ENCODE assay signal across 7 mouse cellular contexts in the genomic region with DNA sequence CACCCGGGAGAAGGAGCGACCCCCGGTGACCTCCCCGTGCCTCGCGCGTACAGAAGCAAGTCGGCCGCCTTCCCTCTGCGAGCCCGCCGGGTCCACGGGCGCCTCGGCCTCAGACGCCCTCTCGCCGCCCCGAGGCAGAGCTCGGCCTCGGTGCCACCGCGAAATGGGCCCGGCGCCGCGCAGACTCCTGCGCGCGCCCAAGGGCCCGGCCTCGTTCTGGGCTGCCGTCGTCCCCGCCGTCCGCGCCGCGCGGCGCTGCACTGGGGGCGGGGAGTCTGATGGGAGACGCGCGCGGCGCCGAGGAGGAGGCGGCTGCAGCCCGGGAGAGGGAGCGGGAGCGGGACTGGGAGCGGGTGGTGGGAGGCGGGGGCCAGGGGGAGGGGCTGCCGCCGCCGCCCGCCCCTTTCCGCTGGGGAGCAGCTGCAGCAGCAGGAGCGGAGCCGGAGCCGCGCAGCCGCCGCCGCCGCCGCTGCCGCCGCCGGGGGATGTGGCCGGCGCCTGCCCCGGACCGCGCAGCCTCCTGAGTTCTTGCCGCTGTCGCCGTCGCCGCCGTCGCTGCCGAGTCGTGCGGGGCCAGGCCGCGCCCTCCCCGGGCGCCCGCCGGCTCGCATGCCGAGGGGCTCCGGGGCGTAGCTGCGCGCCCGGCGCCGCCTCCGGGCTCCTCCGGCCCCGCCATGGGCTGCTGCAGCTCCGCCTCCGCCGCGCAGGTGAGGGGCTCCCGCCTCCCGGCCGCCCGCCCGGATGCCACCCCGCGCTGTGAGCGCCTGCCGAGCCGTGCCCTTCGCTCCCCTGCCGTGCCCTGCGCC. TPM values are rescaled to one million over a fixed set of nuclear protein-coding genes. Genes with fewer than 3 reads are reported as not detected.
DNase-seq lines count a peak whose midpoint lies in the region; ATAC-seq and TF ChIP-seq lines count a peak whose summit lies in the region.

A gene (plus strand): TSS at position 404 of the 806 bp plus-strand sequence.

- peak within 1 kb of the TSS; percentile 88 for H3K9ac ChIP-seq in intestine, embryonic 16.5 days (ENCODE audit: low read depth, low read length)
- peak within 1 kb of the TSS; percentile 87 for H3K9ac ChIP-seq in midbrain, embryonic 12.5 days (replicated peaks)

- H3K27ac ChIP-seq in intestine, embryonic 16.5 days (ENCODE audit: low read length) = peak within 1 kb of the TSS; percentile 88
- H3K27ac ChIP-seq in limb, embryonic 10.5 days = peak within 1 kb of the TSS; percentile 91
- peak within 1 kb of the TSS; percentile 78 for H3K27ac ChIP-seq in midbrain, embryonic 12.5 days (replicated peaks)
- peak within 1 kb of the TSS; percentile 93 for H3K27ac ChIP-seq in small intestine, adult 2 months (ENCODE audit: insufficient read depth, low read depth, low read length)

- WGBS in intestine, embryonic 16.5 days = under 1% methylated on average over 88 of the region's 122 CpGs
- WGBS in limb, embryonic 10.5 days = 4% methylated on average over 111 of the region's 122 CpGs
- WGBS in midbrain, embryonic 12.5 days = under 1% methylated on average over 37 of the region's 122 CpGs
- under 1% methylated on average over 118 of the region's 122 CpGs for WGBS in small intestine, adult 2 months

- no peaks in the 10 kb centered on the region for H3K9me3 ChIP-seq in intestine, embryonic 16.5 days (ENCODE audit: control insufficient read depth, low read length)
- no peaks in the 10 kb centered on the region for H3K9me3 ChIP-seq in limb, embryonic 10.5 days (replicated peaks)
- no peaks in the 10 kb centered on the region for H3K9me3 ChIP-seq in midbrain, embryonic 12.5 days

- H3K36me3 ChIP-seq in intestine, embryonic 16.5 days (ENCODE audit: control insufficient read depth, insufficient read depth, low read length) = no peaks in the 10 kb centered on the region
- H3K36me3 ChIP-seq in limb, embryonic 10.5 days = no peaks in the 10 kb centered on the region
- H3K36me3 ChIP-seq in midbrain, embryonic 12.5 days = no peaks in the 10 kb centered on the region
- H3K36me3 ChIP-seq in small intestine, adult 2 months (ENCODE audit: control insufficient read depth, insufficient read depth, low read length) = no peaks in the 10 kb centered on the region

- no peaks in the 10 kb centered on the region for H3K27me3 ChIP-seq in intestine, embryonic 16.5 days (replicated peaks; ENCODE audit: control insufficient read depth, insufficient read depth, low read length)
- H3K27me3 ChIP-seq in limb, embryonic 10.5 days (ENCODE audit: low read depth, poor library complexity, severe bottlenecking) = peaks cover 10% of the 10 kb centered on the region; the same call in 1 of the 2 replicates
- H3K27me3 ChIP-seq in midbrain, embryonic 12.5 days = peaks cover 21% of the 10 kb centered on the region
- H3K27me3 ChIP-seq in small intestine, adult 2 months (ENCODE audit: control insufficient read depth, insufficient read depth, low read length) = no peaks in the 10 kb centered on the region

- peak within 1 kb of the TSS; percentile 86 for H3K4me3 ChIP-seq in intestine, embryonic 16.5 days (ENCODE audit: low read length)
- peak within 1 kb of the TSS; percentile 89 for H3K4me3 ChIP-seq in limb, embryonic 10.5 days
- peak within 1 kb of the TSS; percentile 86 for H3K4me3 ChIP-seq in midbrain, embryonic 12.5 days
- peak within 1 kb of the TSS; percentile 94 for H3K4me3 ChIP-seq in small intestine, adult 2 months (ENCODE audit: low read depth, low read length)

- no peak for TF ChIP-seq CTCF in small intestine, adult 2 months (IDR thresholded peaks at IDR 0.05; ENCODE audit: extremely low read depth, insufficient read length, insufficient replicate concordance, low read depth, low read length)

- DNase-seq in adrenal gland, postnatal 14 days = peak; percentile 96
- DNase-seq in embryo, embryonic 9.5 days (ENCODE audit: extremely low spot score) = peak; percentile 91
- DNase-seq in gastrocnemius, postnatal 4 days (ENCODE audit: low spot score in 2 of 2) = peak; percentile 89 to 90
- peak; percentile 91 for DNase-seq in limb, embryonic 10.5 days (ENCODE audit: low spot score)

- peak within 1 kb of the TSS; percentile 82 for H3K4me2 ChIP-seq in intestine, embryonic 16.5 days (ENCODE audit: low read depth, low read length)
- peak within 1 kb of the TSS; percentile 100 for H3K4me2 ChIP-seq in midbrain, embryonic 12.5 days (replicated peaks)

- peaks cover 20% of the 10 kb centered on the region for H3K4me1 ChIP-seq in intestine, embryonic 16.5 days (ENCODE audit: control insufficient read depth, insufficient read depth, low read length)
- peaks cover 62% of the 10 kb centered on the region for H3K4me1 ChIP-seq in limb, embryonic 10.5 days
- H3K4me1 ChIP-seq in midbrain, embryonic 12.5 days = peaks cover 4% of the 10 kb centered on the region; the same call in 1 of the 2 replicates
- H3K4me1 ChIP-seq in small intestine, adult 2 months (ENCODE audit: control insufficient read depth, insufficient read depth, insufficient read length, low read length) = peaks cover 12% of the 10 kb centered on the region; the same call in 1 of the 2 replicates

- ATAC-seq in intestine, embryonic 16.5 days = peak; percentile 96
- ATAC-seq in midbrain, embryonic 12.5 days (ENCODE audit: low FRiP score, low read depth) = peak; percentile 97

- TF ChIP-seq POLR2A in small intestine, adult 2 months (IDR thresholded peaks at IDR 0.05; ENCODE audit: low read depth, low read length) = peak; percentile 75

RNA-seq across cellular contexts. Expression of the gene that starts here (rescaled TPM):
- 68.1 and 74.7 TPM in 2 replicates for total RNA-seq in adrenal gland, postnatal 14 days (2021)
- total RNA-seq in gastrocnemius, postnatal 4 days (2021) = 10 to 100 TPM; 39.3 to 42.1 TPM
- 17.2 and 22.0 TPM in 2 replicates for polyA plus RNA-seq in intestine, embryonic 16.5 days (2015; fragmentation: Nextera tagmentation; extraction: Ambion mirVana)
- polyA plus RNA-seq in limb, embryonic 10.5 days (2016; fragmentation: Nextera tagmentation; extraction: Ambion mirVana) = 10.7 and 18.3 TPM in 2 replicates
- polyA plus RNA-seq in midbrain, embryonic 12.5 days (2016; fragmentation: Nextera tagmentation; extraction: Ambion mirVana) = 17.6 and 18.9 TPM in 2 replicates
- polyA plus RNA-seq in small intestine, adult 2 months (2012; rRNA removed) = 23.1 and 71.5 TPM in 2 replicates

Comparison
In these comparisons a context has a peak if more than half of its experiments do, and no peak if none do; other contexts are left out.
1. Peak in every context shown above with its lines: DNase-seq, ATAC-seq, H3K4me3 ChIP-seq and H3K27ac ChIP-seq.